Mouse (Mus musculus) bone marrow macrophage, adult 2 months (primary cell): ENCODE data around the gene Gm44596. TPM values are rescaled to one million over a fixed set of nuclear protein-coding genes. Genes with fewer than 3 reads are reported as not detected.
"Not testable (repeated sequence)": the region's sequence is repeated elsewhere in the genome, so short reads cannot be mapped to it uniquely, and the experiment has no call there.

Source experiments
- H3K27ac ChIP-seq: 2 replicates; pipeline ENCODE4 v1.5.1; 2012; ENCODE audit warnings: low read depth, low read length; ENCODE audit not compliant: insufficient read depth
- H3K4me1 ChIP-seq: 2 replicates; pipeline ENCODE4 v1.6.1; 2012; ENCODE audit warnings: low read length; ENCODE audit not compliant: control insufficient read depth, insufficient read depth
- H3K4me3 ChIP-seq: 2 replicates; pipeline ENCODE4 v1.5.1; 2012; ENCODE audit warnings: mild to moderate bottlenecking, low read length, moderate library complexity; ENCODE audit not compliant: insufficient read depth
- CTCF ChIP-seq: IDR thresholded peaks from 2 replicates; pipeline ENCODE4 v1.5.1; 2012; ENCODE audit warnings: low read depth, mild to moderate bottlenecking, low read length, moderate library complexity
- POLR2A ChIP-seq: IDR thresholded peaks from 2 replicates; pipeline ENCODE4 v1.6.1; 2012; ENCODE audit warnings: mild to moderate bottlenecking, low read depth, low read length, borderline replicate concordance
- polyA plus RNA-seq: library from polyadenylated mRNA; stranded (reverse); fragments of >200 nt; gene quantifications from 2 replicates; pipeline ENCODE4 v1.2.4, GENCODE M21; 2012; ENCODE audit not compliant: missing spikeins, insufficient read depth, insufficient read length

Gm44596 gene
- polyA plus RNA-seq, 1 experiment = not detected

GRCm38 (mm10) chr6:128355726-128356416 is 19.4 kb upstream of the Gm44596 start, which contains the start of gene Tulp3:
Gene Tulp3 (minus strand): TSS chr6:128355851.
- TF ChIP-seq POLR2A = no peak
- no peak for TF ChIP-seq CTCF
- Histone ChIP-seq H3K4me3 (peak within 1 kb of the TSS; percentile 87), H3K27ac (no peak within 1 kb of the TSS), H3K4me1 (peaks cover 12% of the 10 kb centered on the region)

- no peak overlapping the region for H3K4me3 ChIP-seq
- H3K27ac ChIP-seq = no peak overlapping the region
- H3K4me1 ChIP-seq = peaks cover 17% of the 10 kb centered on the region
- TF ChIP-seq CTCF (peak; percentile 86), POLR2A (no peak)
Measured at GRCm38 (mm10) chr6:128358999-128359398, 16.3 kb upstream of the Gm44596 start.

- Histone ChIP-seq H3K4me3 (peak overlapping the region; percentile 97), H3K27ac (peak overlapping the region; percentile 75), H3K4me1 (peaks cover 27% of the 10 kb centered on the region)
- TF ChIP-seq POLR2A = no peak
- TF ChIP-seq CTCF = no peak
Measured at GRCm38 (mm10) chr6:128361901-128362300, 13.4 kb upstream of the Gm44596 start.

GRCm38 (mm10) chr6:128362381-128363006 is 12.8 kb upstream of the Gm44596 start, which contains the start of the genes Rhno1 and Foxm1:
Gene Rhno1 (minus strand): TSS chr6:128362911.
Gene Foxm1 (plus strand): TSS chr6:128362967.
- peaks cover 27% of the 10 kb centered on the region for H3K4me1 ChIP-seq
- peak within 1 kb of the TSS; percentile 97 for H3K4me3 ChIP-seq
- no peak for TF ChIP-seq CTCF
- TF ChIP-seq POLR2A = no peak
- H3K27ac ChIP-seq = peak within 1 kb of the TSS; percentile 75

GRCm38 (mm10) chr6:128363007-128363825 is 12.1 kb upstream of the Gm44596 start:
- TF ChIP-seq POLR2A = no peak
- no peak for TF ChIP-seq CTCF
- Histone ChIP-seq H3K27ac (peak overlapping the region; percentile 54), H3K4me1 (peaks cover 27% of the 10 kb centered on the region), H3K4me3 (peak overlapping the region; percentile 97)

GRCm38 (mm10) chr6:128364721-128365120 is 10.6 kb upstream of the Gm44596 start:
- TF ChIP-seq CTCF = no peak
- TF ChIP-seq POLR2A = no peak
- peaks cover 30% of the 10 kb centered on the region for H3K4me1 ChIP-seq
- H3K4me3 ChIP-seq = no peak overlapping the region
- H3K27ac ChIP-seq = no peak overlapping the region

- Histone ChIP-seq H3K27ac (no peak overlapping the region), H3K4me3 (no peak overlapping the region), H3K4me1 (peaks cover 23% of the 10 kb centered on the region)
- TF ChIP-seq CTCF = no peak
- TF ChIP-seq POLR2A = no peak
Measured at GRCm38 (mm10) chr6:128366466-128366865, 8.8 kb upstream of the Gm44596 start.

GRCm38 (mm10) chr6:128370040-128370439 is 5.3 kb upstream of the Gm44596 start:
- TF ChIP-seq CTCF (no peak), POLR2A (no peak)
- Histone ChIP-seq H3K4me3 (no peak overlapping the region), H3K27ac (no peak overlapping the region), H3K4me1 (peaks cover 13% of the 10 kb centered on the region)

- no peak overlapping the region for H3K4me3 ChIP-seq
- peaks cover 16% of the 10 kb centered on the region for H3K4me1 ChIP-seq
- TF ChIP-seq POLR2A (no peak), CTCF (no peak)
- H3K27ac ChIP-seq = no peak overlapping the region
Measured at GRCm38 (mm10) chr6:128376371-128377085, 1.2 kb downstream of the Gm44596 start.

GRCm38 (mm10) chr6:128379636-128380035 is 4.3 kb downstream of the Gm44596 start:
- H3K4me1 ChIP-seq = peaks cover 27% of the 10 kb centered on the region
- H3K4me3 ChIP-seq = no peak overlapping the region
- H3K27ac ChIP-seq = peak overlapping the region; percentile 26; the same call in 1 of the 2 replicates
- TF ChIP-seq CTCF = no peak
- TF ChIP-seq POLR2A = no peak

- H3K27ac ChIP-seq = peak overlapping the region; percentile 12
- H3K4me1 ChIP-seq = peaks cover 27% of the 10 kb centered on the region
- not testable (repeated sequence) for H3K4me3 ChIP-seq
Measured at GRCm38 (mm10) chr6:128380594-128381167, 5.4 kb downstream of the Gm44596 start.
